Mouse (Mus musculus) embryo, embryonic 11 days (tissue): Measurements from ENCODE around the gene Ldhb.
"Not testable (repeated sequence)": the region's sequence is repeated elsewhere in the genome, so short reads cannot be mapped to it uniquely, and the experiment has no call there.

ENCODE experiments used
- DNase-seq: peaks from one replicate; pipeline ENCODE4 v3.0.0-alpha.2; 2015

Gene Ldhb

DNA sequence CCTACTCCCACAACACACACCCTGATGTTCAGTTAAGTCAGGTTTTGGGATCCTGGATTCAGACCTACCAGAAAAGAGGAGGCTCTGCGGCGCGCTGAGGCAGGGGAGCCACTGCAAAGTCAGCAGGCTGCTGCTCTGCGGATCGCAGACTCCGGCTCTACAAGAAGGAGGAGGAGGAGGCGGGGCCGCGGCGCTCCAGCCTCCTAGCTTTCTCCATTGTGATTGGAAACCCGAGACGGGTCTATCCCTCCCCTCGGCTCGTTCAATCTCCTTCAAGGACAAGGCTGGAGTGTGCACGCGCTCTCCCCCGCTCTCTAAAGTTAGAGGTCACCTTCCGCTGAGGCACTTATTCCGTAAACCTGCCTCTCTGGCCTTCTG lies at the start of gene Ldhb:
Ldhb (minus strand) TSS at position 173 of the 378 bp plus-strand sequence.
- peak; percentile 96 for DNase-seq

DNA sequence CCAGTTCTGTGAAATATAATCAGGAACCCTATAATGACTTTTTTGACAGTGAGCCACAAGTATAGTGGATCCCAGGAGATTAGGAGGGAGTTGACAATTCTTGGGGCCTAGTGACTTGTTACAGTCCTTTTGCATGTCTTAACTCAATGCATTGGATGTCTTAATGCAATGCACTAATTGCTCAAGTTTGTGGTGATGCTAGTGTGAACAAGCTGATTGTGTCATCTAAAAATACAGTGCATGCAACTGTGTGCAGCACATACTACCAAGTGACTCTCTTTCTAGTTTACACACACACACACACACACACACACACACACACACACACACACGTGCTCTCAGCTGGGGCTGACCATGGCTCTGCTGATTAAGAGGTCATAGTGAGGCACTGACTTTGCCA lies 48.2 kb upstream of the Ldhb start:
- DNase-seq = no peak

DNA sequence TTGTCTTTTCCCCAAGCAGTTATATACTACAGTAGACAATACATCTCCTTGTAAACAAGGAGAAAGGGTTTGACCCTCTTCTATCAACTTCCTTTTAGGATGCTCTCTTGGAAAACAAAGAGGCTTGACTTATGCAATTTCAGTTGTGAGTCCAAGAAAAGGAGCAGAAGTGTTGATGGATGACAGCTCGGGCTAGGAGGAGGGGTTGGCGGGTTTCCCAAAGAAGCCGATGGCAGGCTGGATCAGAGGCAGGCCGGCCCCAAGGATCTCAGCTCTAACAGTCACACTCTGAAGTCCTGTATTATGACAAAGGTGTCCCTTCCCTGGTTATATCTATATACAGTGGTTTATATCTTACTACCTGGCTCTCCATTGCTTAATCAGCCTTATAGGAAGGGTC lies 43.7 kb upstream of the Ldhb start:
- DNase-seq = no peak

DNA sequence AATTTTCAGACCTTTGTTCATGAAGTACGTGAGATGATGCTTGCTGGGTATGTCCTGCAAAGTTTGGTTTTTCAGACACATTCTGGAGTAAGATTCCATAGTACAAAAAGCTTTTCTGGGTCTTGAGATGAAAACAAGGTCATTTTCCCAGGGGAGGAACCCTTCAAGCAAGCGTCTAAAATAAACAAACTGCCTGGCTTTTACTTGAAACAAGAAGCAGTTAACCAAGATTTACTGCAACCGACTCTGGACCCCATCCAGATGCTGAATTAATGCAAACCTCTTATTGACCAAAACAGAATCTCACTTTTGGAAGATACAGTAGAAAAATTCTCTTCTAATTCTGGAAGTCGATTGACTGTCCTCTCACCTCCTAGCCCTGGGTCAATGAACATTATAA lies 43.1 kb upstream of the Ldhb start:
- no peak for DNase-seq

- no peak for DNase-seq
Measured at GRCm38 (mm10) chr6:142548377-142548776, 40.6 kb upstream of the Ldhb start.

DNA sequence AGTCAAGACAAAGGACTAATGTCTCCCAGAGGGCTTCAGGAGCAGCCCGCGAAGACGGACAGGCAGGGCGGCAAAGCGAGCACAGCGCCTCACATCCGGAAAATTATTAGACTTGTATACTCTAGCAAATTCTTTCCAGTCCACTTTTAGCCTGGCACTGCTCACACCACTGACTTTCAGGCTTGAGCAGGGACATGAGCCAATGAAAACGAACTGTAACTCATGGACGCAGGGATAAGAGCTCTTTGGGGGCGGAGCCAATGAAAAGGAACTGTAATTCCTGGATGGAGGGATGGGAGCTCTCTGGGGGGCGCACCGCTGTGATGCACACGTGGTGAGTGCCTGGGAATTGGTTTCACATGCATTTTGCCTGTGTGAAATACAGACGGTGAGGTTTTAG lies 37.4 kb upstream of the Ldhb start:
- DNase-seq = peak; percentile 40

- no peak for DNase-seq
Measured at GRCm38 (mm10) chr6:142543648-142544047, 35.9 kb upstream of the Ldhb start.

DNA sequence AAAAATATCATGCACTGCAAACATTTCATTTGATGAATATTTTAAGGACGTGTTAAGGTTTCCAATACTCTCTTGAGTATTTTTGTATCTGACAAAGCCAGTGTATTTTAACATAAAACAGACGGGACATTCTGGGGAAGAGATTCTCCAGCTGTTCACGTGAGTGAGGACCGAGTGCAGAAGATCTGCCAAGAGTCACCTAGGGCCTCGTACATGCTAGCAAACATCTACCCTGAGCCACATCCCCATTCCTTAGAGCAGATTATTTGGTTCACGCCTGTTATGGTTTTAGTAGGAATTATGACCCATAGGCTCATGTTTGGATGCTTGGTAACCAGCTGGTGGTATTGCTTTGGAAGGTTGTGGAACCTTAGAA lies 35.0 kb upstream of the Ldhb start:
- no peak for DNase-seq

DNA sequence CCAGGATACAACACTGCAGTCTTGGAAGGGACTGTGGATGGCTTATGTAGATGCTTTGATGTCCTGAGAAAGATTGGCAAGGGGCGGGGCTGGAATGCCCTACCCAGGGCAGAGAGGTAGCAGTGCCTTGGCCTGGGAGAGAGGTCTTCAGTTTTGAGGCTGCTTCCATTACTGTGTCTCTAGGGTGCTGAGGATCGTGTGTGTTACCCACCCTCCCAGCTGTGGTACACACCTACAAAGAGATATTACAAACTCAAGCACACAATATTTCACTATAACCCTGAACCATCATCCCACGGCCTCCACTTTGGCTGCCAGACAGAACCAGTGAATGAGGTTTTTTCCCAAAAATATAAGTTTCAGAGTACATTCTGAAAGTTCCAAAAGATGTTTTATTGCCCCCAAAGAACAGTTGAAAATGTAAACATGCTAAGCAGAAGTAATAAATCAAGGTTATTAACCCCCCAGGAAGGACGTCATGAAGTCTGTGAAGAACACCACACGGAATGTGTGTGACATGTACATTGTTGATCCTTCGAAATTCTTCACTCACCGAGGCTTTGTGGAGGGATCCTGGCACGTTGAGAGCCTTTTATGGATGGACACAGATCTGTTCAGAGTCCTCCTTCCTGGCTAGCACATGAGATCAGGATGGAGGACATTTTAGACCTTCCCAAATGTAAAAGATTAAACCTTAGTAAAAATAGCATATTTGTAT lies 34.5 kb upstream of the Ldhb start:
- DNase-seq = no peak

- DNase-seq = no peak
Measured at GRCm38 (mm10) chr6:142540561-142541160, 32.9 kb upstream of the Ldhb start.

GRCm38 (mm10) chr6:142540131-142540530 lies 32.4 kb upstream of the Ldhb start:
- no peak for DNase-seq

DNA sequence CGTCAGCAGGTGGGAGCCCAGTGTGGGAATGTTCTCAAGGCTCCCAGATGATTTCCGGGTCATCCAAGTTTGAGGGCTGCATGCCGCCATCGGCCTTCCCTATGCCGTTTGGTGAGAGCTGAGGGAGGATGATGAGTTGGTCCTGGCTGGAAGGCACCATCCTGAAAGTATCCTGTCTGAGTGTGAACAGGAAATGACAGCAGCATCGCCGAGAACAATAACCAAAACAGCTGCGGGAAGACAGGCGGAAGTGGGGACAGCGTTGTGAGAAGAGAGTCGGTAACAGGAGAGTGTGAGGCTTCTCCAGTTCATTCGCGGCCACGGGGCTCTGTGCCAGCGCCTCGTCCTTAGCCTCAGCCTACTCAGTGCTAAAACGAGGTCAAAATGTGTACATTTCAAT lies 30.7 kb upstream of the Ldhb start:
- no peak for DNase-seq

DNA sequence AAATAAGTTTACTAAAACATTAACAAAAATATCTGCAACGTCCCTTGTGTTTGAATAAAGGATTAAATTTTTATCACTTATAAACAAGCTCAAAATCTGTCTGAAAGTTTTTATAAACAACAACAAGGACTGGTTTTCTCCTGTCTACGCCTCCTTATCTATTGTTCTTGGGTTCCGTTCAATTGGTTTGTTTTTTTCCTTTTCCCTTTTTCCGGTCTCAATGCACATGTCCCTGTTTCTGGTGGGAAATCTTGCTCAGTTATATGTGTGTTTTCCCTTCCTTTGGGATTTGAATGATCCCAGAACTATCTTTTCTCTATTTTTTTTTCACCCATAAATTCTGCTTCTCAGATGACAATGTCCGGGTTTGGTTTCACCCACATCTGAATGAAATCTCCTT lies 25.7 kb upstream of the Ldhb start:
- DNase-seq = no peak

DNA sequence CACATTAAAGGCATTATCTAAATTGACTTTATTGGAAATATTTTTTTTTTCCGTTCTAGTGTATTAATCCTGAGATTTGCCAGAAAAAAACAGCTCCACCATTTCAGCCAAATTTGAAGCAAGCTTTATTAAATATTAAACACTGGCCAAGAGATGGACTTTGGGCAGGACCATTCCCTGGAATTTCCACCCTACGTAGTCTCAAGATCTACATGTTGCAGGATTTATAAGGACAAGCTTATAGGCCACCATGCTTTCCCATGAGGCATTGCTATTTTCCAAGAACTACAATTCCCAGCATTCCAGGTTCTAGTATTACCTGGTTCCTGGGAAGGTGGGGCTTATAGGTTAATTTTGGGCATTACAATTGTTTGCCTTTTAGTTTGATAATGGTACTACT lies 24.9 kb upstream of the Ldhb start:
- no peak for DNase-seq

GRCm38 (mm10) chr6:142532141-142532540 lies 24.4 kb upstream of the Ldhb start:
- DNase-seq = no peak

DNA sequence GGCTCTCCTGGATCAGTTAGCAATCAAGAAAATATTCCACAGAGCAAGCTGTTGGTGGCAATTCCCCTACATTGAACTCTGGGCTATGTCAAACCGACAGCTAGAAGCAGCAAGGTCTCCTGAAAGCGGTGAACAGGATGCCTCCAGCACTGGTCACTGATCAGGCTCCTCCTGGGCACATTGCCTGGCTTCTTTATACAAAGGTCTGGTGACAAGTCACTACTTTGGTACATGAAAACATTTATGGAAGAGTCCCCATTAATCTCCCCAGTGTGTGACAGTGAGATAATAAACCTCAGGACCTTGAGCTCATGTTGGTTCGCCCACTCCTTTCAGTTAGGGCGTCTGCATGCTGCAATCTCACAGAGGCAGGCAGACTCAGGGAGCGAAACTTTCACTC lies 22.6 kb upstream of the Ldhb start:
- DNase-seq = no peak

- DNase-seq = no peak
Measured at GRCm38 (mm10) chr6:142529680-142530079, 21.9 kb upstream of the Ldhb start.

DNA sequence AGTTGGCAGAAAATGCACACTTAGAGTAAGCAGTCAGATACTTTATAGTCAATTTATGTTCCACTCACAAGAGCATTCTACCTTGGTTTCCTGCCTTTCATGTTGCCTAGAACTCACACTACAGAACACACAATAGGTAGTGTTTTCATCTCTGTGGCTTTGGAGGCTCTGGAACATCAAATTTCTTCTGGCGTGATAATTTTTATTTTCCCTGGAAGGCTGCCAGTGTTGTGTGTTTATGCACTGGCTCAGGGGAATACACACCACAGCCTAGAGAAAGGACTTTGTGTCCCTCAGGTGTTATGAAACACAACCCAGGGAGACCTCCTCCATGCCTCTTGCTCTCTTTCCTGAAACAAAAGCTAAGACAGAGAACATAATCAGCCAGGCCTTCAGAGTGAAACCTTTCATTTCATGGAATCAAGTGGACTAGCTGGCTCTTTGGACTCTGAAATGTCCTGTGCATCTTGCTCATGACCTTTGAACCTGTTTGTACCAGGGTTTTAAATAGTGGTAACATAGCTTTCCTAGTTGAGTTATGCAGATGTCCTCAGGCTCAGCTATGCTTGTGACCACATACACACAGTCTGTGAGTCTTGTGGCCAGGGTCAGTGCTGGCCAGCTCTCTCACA lies 20.3 kb upstream of the Ldhb start:
- DNase-seq = no peak

DNA sequence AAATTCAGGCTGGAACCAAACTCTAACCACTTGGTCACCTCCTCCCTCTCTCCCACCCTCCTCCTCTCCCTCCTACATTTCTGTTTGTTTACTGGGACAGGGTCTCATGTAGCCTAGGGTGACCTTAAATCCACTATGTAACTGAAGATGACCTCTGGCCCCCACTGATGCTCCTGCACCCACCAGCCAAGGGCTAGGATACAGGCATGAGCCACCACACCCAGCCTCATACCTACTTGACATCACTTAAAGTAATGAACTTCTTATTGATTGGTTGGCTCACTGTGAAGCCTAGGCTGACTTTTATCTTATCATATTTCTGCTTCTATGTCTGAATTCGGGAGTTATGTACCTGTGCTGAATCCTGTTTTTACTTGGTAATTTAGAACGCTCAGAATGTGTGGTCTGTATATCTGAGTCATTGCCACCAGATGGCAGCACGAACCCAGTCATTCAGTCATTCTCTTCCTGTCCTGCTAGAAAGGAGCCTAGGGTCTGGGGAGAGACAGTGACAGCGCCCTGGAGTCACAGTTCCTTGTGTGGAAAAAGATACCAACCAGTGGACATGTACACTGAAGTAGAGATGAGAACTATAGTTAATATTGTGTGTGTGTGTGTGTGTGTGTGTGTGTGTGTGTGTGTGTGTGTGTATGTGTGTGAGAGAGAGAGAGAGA lies 17.0 kb upstream of the Ldhb start:
- DNase-seq = peak; percentile 78

- DNase-seq = no peak
Measured at GRCm38 (mm10) chr6:142521591-142522110, 13.9 kb upstream of the Ldhb start.

DNA sequence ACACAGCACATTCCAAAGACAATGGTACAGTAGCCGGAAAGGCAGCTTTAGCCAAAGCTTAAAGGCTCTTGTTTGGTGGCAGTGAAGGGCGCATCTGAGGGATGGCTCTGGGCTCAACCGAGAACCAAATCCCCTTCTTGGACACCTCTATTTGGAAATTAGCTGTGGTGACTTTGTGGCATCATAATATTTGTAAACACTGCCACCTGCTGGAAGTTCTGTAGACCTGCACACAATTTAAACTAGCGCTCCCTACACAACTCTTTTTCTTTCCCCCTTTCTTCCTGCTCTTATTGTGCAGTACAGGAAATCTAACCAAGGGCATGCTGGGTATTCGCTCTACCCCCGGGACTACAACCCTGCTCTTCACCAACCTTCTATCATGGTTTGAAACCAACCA lies 11.4 kb upstream of the Ldhb start:
- DNase-seq = peak; percentile 76

GRCm38 (mm10) chr6:142515379-142515778 lies 7.6 kb upstream of the Ldhb start:
- DNase-seq = not testable (repeated sequence)

DNA sequence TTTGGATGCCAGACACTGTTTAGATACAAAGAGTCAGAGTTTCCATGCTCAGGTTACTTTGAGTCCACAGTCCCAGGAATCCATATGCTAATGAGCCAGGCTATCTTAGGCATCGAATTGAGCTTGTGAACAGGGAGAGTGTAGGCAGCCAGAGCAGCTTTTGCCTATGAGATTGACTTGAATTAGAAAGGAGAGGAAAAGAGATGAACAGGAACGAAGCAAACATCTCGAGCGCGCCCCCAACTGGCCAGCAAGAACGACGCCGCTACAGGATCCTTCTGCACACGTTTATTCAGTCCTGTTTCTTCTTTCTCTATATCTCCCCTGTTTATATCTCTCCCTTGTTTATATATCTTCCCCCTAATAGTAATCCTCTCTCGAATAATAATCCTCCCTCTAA lies 7.2 kb upstream of the Ldhb start:
- peak; percentile 55 for DNase-seq

- DNase-seq = no peak
Measured at GRCm38 (mm10) chr6:142512902-142513301, 5.1 kb upstream of the Ldhb start.
